Mouse (Mus musculus) layer of hippocampus, postnatal 25 days (tissue): ENCODE measurements around the gene Galp. TPM values are rescaled to one million over a fixed set of nuclear protein-coding genes. Genes with fewer than 3 reads are reported as not detected.
"Not testable (repeated sequence)": the region's sequence is repeated elsewhere in the genome, so short reads cannot be mapped to it uniquely, and the experiment has no call there.

Experiments
- DNase-seq, 2 experiments: peaks; one replicate each; pipeline ENCODE4 v3.0.0; 2022; ENCODE audit warnings: mixed read lengths in 2 of 2, low spot score in 1 of 2; ENCODE audit errors: extremely low spot score in 1 of 2
- total RNA-seq, 2 experiments: library from RNA; stranded (reverse); gene quantifications; 2 replicates each; pipeline ENCODE4 v1.2.3; 2021

Gene Galp
- total RNA-seq, 2 experiments from 2014 or later = not detected

DNA sequence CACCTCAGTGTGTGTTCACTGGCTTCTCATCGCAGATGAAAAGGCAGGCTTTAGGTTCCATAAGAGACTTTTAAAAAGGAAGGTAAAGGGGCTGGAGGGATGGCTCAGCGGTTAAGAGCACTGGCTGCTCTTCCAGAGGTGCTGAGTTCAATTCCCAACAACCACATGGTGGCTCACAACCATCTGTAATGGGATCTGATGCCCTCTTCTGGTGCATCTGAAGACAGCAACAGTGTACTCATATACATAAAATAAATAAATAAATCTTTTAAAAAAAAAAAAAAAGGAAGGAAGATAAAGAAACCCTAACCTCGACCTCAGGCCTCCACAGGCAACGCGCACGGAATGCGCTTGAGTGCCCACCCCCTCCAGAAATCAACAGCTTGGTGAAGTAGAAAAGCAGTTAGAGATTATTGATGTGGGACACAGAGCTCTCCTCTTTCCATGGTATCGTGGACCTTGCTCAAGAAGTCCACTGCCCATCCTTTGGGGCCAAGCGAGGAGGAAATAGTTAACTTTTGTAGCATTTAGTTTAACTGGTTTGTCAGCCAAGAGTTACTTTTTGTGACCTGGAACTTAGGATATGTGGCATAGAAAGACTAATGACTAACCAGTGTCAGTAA is 22.4 kb upstream of the Galp start:
- DNase-seq = not testable (repeated sequence)

DNA sequence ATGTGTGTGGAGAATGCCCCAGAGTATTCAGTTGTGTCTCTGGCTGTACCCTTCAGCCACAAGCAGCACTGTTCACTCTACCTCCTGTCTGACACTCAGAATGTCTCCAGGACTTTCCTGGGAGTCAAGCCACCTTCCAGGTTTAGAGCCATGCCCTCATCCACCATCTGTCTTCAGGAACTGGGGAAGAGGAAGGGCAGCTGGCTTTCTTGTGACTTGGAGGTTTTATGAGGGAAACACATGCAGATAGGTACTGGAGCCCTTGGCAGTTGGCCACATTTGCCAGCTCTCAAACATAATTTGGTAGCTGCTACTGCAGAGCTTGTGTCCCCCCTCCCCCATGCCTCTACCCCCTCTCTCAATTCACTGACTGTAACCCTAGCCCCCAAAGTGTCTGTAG is 17.9 kb upstream of the Galp start:
- no peak for DNase-seq

GRCm38 (mm10) chr7:6182882-6183281 is 14.0 kb upstream of the Galp start:
- DNase-seq = no peak

DNA sequence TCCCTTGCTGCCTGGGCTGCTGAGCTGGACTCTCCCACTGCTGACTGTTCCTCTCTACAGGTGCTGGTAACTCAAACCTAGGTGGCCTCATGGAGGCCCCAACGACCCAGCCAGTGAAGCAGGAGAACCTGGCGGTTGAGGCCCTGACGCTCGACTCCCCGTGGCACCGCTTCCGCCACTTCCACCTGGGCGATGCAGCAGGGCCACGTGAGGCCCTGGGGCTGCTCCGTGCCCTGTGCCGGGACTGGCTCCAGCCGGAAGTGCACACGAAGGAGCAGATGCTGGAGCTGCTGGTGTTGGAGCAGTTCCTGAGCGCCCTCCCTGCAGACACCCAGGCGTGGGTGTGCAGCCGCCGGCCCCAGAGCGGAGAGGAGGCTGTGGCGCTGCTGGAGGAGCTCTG is 13.1 kb upstream of the Galp start:
- DNase-seq = no peak

DNA sequence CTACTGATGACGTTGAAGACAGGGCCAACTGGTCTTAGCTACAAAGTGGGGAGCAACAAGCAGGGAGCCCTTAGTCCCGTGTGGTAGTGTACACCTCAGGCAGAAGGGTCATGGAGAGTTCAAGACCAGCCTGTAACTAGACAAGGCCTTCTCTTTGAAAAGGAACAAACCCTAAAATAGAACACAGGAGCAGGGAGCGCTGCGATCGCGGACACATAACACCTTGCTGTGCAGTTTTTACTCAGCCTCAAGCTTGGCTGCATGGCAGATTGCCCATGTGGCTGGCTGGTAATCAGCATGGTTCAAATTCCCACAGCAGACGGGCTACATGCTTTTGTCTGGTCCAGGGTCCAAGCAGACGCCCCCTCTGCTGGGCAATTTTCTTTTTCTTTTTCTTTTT is 12.4 kb upstream of the Galp start:
- no peak for DNase-seq

DNA sequence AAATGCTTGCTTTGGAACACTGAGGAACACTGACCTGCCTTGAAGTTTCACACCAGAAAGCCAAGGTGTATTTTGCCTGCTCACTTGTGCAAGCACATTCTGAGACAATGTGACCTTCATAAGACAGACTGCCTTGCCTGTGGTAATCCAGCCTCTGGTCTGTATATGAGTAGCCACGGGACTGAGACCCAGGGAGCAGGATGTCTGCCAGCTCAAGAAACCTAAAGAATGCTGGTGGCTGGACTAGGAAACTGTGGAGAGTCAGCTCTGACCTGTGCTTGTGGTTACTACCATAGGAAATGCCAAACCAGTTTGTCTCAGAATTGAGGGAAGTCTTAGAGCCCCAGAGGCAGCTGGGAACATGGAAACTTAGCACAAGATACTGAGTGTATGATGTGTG is 11.5 kb upstream of the Galp start:
- DNase-seq = no peak

- no peak for DNase-seq
These were observed 10.7 kb upstream of the Galp start for GRCm38 (mm10) chr7:6186176-6186575.

GRCm38 (mm10) chr7:6186756-6187155 is 10.1 kb upstream of the Galp start:
- DNase-seq = no peak

GRCm38 (mm10) chr7:6189542-6189941 is 7.3 kb upstream of the Galp start:
- DNase-seq = no peak

- peak; percentile 71 to 95 for DNase-seq
These were observed 5.5 kb upstream of the Galp start for GRCm38 (mm10) chr7:6191376-6191775.

DNA sequence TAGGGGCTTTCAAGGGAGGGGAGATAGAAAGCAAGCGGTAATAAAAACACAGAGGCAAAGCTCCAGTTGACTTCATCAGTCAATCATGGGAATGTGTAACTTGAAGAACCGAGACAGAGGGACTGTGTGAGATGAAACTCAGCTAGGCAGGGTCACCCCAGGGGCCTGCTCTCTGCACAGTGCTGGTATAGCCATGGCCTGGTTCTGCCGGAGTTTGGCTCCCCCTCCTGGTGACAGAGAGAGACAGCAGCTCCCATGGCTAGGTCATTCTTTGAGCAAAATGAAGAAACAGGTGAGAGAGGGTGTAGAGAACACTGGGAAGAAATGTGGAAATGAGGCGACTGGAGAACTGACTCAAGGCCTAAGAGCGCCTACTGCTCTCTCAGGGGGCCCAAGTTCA is 2.8 kb upstream of the Galp start:
- DNase-seq = peak; percentile 40 to 63

GRCm38 (mm10) chr7:6195777-6196176 is 1.1 kb upstream of the Galp start:
- DNase-seq = no peak

DNA sequence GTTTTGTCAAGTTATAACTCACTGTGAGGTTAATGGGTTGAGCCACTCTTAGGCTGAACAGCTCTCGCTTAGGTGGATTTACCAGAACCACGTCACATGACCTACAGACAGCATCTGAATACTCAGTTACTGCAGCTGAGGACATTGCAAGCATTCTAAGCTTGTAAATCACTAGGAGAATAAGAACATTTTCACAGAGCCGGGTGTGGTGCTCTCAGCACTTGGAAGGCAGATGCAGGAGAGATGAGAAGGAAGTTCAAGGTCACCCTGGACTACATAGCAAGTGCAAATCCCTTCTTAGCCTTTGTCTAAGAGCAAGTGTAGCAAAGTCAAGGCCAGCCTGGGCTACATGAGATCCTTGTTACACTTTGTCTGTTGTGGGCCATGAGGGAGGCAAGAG is 7.3 kb downstream of the Galp start:
- DNase-seq = no peak

DNA sequence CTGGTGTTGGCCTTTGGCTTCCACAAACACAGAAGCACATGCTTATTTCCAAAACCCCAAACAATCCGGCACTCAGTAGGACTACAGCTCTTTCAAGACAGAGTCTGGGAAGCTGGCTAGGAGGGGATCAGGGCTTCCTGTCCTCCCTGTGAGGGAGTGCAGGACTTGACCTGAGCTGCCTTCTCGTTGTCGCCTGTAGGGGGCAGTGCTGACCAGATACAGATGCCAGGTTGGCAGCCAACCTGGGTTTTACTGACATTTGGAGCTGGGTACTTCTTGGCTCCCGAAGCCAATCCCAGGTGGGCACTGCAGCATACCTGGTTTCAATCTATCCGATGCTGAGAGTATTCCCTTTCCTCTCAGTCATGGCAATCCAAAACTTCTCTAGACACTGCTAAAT is 16.3 kb downstream of the Galp start:
- DNase-seq = peak in 1 of 2 experiments; percentile 52

GRCm38 (mm10) chr7:6214691-6215090 is 17.8 kb downstream of the Galp start:
- not testable (repeated sequence) for DNase-seq

DNA sequence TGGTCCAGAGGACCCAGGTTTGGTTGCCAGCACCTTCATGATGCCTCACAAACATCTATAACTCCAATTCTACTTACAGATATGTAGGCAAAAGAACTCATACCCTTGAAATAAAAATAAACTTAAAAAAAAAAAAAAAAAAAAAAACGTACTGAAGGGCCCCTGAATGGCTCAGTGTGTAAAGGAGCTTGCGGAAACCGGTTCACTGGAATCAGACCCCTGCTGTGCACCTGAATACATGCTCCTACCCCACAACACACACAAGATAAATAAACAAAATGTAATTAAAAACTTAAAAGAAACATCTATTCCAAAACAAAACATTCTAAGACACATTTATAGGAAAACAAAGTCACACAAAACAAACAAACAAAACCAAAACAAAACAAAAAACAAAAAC is 23.3 kb downstream of the Galp start:
- DNase-seq = no peak

DNA sequence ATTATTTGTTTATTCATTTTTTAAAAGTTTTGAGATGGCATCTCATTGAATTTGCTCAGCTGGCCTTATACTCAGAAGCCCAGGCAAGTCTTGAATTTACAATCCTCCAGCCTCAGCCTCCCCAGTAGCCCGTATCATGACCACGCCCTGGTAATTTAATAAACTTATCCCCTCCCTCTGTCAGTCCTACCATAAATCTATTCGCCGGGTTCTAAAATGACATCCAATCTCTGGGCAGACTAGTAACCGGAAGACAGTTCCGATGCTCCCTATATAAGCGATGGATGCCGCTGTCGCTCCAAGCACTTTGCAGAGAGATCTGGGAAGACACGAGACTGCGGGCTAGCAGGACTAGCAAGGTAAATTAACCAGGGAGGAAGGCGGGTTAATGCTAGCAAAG is 25.1 kb downstream of the Galp start, which contains the start of gene Zscan5b:
Gene Zscan5b, plus strand, starts transcription at position 301 of the 400 bp plus-strand sequence.
- no peak for DNase-seq

DNA sequence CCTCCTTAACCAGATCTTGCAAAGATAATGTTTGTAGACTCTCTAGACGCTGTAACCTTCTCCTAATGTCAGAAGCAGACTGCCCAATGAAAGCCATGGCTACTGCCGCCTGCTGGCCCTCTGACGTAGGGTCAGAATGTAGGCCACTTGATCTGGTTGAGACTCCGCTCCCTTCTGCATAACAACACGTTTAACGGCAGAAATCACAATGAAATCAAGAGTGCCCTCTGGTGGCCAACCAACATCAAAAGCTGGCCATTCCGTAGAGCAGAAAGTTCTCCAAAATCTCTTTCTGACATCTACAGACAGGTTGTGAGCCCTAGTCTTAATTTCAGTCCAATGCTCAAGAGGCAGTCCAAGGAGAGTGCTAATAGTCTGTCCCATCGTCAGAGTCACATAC is 31.6 kb downstream of the Galp start:
- peak in 1 of 2 experiments; percentile 25 for DNase-seq

- DNase-seq = no peak
These were observed 42.9 kb downstream of the Galp start for GRCm38 (mm10) chr7:6239787-6240186.

- peak; percentile 19 to 49 for DNase-seq
These were observed 44.0 kb downstream of the Galp start for GRCm38 (mm10) chr7:6240841-6241425.

DNA sequence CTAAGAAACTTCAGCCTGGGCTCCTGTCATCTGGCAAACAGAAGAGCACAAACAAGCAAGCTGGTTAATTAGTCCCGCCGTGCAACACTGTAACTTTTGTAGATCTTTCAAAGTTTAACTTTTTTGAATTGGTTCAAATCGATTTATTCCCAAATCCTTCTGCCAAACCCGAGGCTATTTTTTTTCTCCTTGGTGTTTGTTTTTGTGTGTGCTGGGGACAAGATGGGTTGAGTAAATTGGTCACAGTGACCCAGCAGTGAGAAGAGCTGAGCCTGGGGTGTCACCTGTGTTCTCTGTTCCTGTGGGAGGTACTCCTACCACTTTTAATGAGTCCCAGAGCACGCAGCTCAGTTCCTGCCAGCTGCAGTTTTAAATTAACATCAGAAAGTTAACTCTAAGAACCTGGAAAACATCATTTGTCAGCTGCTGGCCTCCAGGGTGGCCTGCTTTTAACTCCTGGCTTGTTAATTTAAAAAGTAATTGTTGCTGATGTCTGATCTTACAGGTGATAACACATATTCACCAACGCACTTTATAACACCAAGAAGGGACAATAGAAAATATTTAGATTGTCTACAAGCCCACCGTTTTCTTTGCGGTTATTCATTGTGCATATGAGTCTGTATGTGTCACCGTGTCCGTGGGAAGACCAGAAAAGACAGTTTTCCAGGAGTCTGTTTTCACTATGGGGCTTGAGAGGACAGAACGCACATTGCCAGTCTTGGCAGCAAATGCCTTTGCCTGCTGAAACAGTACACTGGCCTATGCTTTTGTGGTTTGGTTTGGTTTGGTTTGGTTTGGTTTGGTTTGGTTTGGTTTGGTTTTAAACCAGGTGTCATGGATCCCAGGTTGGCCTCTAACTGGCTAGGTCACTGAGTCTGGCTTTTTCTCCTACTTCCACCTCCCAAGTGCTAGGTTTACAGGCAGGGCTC is 47.7 kb downstream of the Galp start:
- DNase-seq = no peak
